Mouse (Mus musculus) megakaryocyte-erythroid progenitor cell, adult 5-6 weeks (primary cell): ENCODE data around the gene Wdr63. TPM values are rescaled to one million over a fixed set of nuclear protein-coding genes. Genes with fewer than 3 reads are reported as not detected.

ENCODE experiments used
- total RNA-seq, 2 experiments: library from RNA; stranded (forward) in 1 of 2; stranded (reverse) in 1 of 2; fragments of 200-1000, 215-1000 nt in 1 of 2; fragments of >200 nt in 1 of 2; fragmentation: Nextera tagmentation in 1 of 2; gene quantifications; 2 replicates each; pipeline ENCODE4 v1.2.3; 2014 to 2017

The Wdr63 gene
- total RNA-seq, 2 experiments from 2014 or later, result not detected

Other genes with a start within 250 kb of the Wdr63 start
- gene Bcl10, start 185.3 kb downstream of the Wdr63 start, total RNA-seq (2014; fragmentation: Nextera tagmentation), result 9.4 and 19.1 TPM in 2 replicates
- gene Bcl10, start 185.3 kb downstream of the Wdr63 start, total RNA-seq (2017), result 20.4 and 38.6 TPM in 2 replicates
- gene 2410004B18Rik, start 170.1 kb downstream of the Wdr63 start, total RNA-seq (2014; fragmentation: Nextera tagmentation), result 17.4 and 20.3 TPM in 2 replicates
- gene 2410004B18Rik, start 170.1 kb downstream of the Wdr63 start, total RNA-seq (2017), result 19.4 and 27.4 TPM in 2 replicates
- gene Syde2, start 120.3 kb downstream of the Wdr63 start, total RNA-seq (2014; fragmentation: Nextera tagmentation), result 6.9 and 13.4 TPM in 2 replicates
- 12.9 and 15.0 TPM in 2 replicates for gene Syde2, start 120.3 kb downstream of the Wdr63 start, total RNA-seq (2017)
- 0.09 and 0.30 TPM in 2 replicates for gene Mcoln3, start 9.3 kb upstream of the Wdr63 start, total RNA-seq (2014; fragmentation: Nextera tagmentation)
- 0.38 TPM in 1 of 2 replicates, not detected in the other for gene Mcoln3, start 9.3 kb upstream of the Wdr63 start, total RNA-seq (2017)
- gene Mcoln2, start 41.7 kb upstream of the Wdr63 start, total RNA-seq (2014; fragmentation: Nextera tagmentation), result 0.09 and 1.5 TPM in 2 replicates
- gene Mcoln2, start 41.7 kb upstream of the Wdr63 start, total RNA-seq (2017), result 0.99 and 3.8 TPM in 2 replicates
- gene Lpar3, start 112.8 kb upstream of the Wdr63 start, total RNA-seq (2014; fragmentation: Nextera tagmentation), result not detected in 2 replicates
- not detected in 2 replicates for gene Lpar3, start 112.8 kb upstream of the Wdr63 start, total RNA-seq (2017)